Mouse (Mus musculus): ENCODE measurements around the gene Fam25c. TPM values are rescaled to one million over a fixed set of nuclear protein-coding genes. Genes with fewer than 3 reads are reported as not detected.

Gene Fam25c
- polyA plus RNA-seq, 1 experiment = not detected

DNA sequence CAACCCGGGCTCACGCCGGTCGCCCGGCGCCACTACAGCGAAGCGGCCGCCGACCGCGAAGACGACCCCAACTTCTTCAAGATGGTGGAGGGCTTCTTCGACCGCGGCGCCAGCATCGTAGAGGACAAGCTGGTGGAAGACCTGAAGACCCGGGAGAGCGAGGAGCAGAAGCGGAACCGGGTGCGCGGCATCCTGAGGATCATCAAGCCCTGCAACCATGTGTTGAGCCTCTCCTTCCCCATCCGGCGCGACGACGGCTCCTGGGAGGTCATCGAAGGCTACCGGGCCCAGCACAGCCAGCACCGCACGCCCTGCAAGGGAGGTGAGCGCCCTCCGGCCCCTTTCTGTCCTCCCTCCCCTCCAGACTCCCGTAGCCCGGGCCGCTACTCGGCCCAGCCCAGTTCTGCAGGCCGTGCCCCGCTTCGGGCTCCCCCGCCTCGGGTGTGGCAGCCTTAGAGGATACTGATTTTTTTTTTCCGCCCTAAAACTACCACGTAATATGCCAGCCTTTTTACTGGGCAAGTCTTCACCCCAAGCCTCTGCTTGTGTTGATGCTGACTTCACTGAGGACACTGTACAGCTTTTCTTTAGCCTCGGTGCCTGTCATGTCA, 44.1 kb downstream of the Fam25c start:
- Histone ChIP-seq H3K36me3 (ENCODE audit: control insufficient read depth, insufficient read depth, low read length) (peaks cover 6% of the 10 kb centered on the region), H3K27ac (ENCODE audit: insufficient read depth, low read depth, low read length) (peak overlapping the region; percentile 91), H3K27me3 (ENCODE audit: control insufficient read depth, insufficient read depth, low read length) (no peaks in the 10 kb centered on the region), H3K4me1 (ENCODE audit: control insufficient read depth, insufficient read depth, insufficient read length, low read length) (peaks cover 4% of the 10 kb centered on the region; the same call in 1 of the 2 replicates), H3K4me3 (ENCODE audit: low read depth, low read length) (peak overlapping the region; percentile 95)
- TF ChIP-seq CTCF (IDR thresholded peaks at IDR 0.05; ENCODE audit: extremely low read depth, insufficient read length, insufficient replicate concordance, low read depth, low read length) (no peak), POLR2A (IDR thresholded peaks at IDR 0.05; ENCODE audit: low read depth, low read length) (no peak; the same call in 1 of the 2 replicates)
- under 1% methylated on average over 46 of the region's 47 CpGs for WGBS

- Histone ChIP-seq H3K36me3 (ENCODE audit: control insufficient read depth, insufficient read depth, low read length) (peaks cover 6% of the 10 kb centered on the region), H3K27ac (ENCODE audit: insufficient read depth, low read depth, low read length) (peak within 1 kb of the TSS; percentile 95), H3K4me3 (ENCODE audit: low read depth, low read length) (peak within 1 kb of the TSS; percentile 95), H3K4me1 (ENCODE audit: control insufficient read depth, insufficient read depth, insufficient read length, low read length) (peaks cover 4% of the 10 kb centered on the region; the same call in 1 of the 2 replicates), H3K27me3 (ENCODE audit: control insufficient read depth, insufficient read depth, low read length) (no peaks in the 10 kb centered on the region)
- TF ChIP-seq CTCF (IDR thresholded peaks at IDR 0.05; ENCODE audit: extremely low read depth, insufficient read length, insufficient replicate concordance, low read depth, low read length) = no peak
- peak; percentile 90 for TF ChIP-seq POLR2A (IDR thresholded peaks at IDR 0.05; ENCODE audit: low read depth, low read length)
- under 1% methylated on average over 95 of the region's 100 CpGs for WGBS
Observed at GRCm38 (mm10) chr14:34310234-34310965, 44.8 kb downstream of the Fam25c start, which contains the start of the genes Shld2 and Glud1. TSS of gene Shld2 (minus strand) at chr14:34310493. TSS of gene Glud1 (plus strand) at chr14:34310727.

DNA sequence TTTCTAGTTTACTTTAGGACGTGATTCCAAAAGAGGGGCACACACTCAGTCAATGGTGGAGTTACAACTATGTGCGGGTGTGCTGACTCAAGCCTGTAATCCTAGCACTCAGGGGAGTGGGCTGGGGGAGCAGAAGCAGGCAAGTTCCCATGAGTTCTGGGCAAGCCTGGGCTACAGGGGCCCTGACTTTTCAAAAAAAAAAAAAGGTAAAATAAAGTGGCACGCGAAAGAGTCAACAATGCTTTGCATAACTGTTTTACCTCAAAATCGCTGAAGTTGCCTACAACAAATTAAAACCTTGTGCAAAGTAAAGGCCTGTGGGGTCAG, 45.4 kb downstream of the Fam25c start:
- TF ChIP-seq CTCF (IDR thresholded peaks at IDR 0.05; ENCODE audit: extremely low read depth, insufficient read length, insufficient replicate concordance, low read depth, low read length) = no peak
- TF ChIP-seq POLR2A (IDR thresholded peaks at IDR 0.05; ENCODE audit: low read depth, low read length) = no peak
- 9% methylated on average over 5 of the region's 5 CpGs for WGBS

GRCm38 (mm10) chr14:34309266-34309665, 46.0 kb downstream of the Fam25c start:
- TF ChIP-seq CTCF (IDR thresholded peaks at IDR 0.05; ENCODE audit: extremely low read depth, insufficient read length, insufficient replicate concordance, low read depth, low read length) (no peak), POLR2A (IDR thresholded peaks at IDR 0.05; ENCODE audit: low read depth, low read length) (no peak)
- Histone ChIP-seq H3K36me3 (ENCODE audit: control insufficient read depth, insufficient read depth, low read length) (peaks cover 3% of the 10 kb centered on the region; the same call in 1 of the 2 replicates), H3K4me1 (ENCODE audit: control insufficient read depth, insufficient read depth, insufficient read length, low read length) (peaks cover 4% of the 10 kb centered on the region; the same call in 1 of the 2 replicates), H3K4me3 (ENCODE audit: low read depth, low read length) (no peak overlapping the region), H3K27me3 (ENCODE audit: control insufficient read depth, insufficient read depth, low read length) (no peaks in the 10 kb centered on the region), H3K27ac (ENCODE audit: insufficient read depth, low read depth, low read length) (no peak overlapping the region)
- WGBS = 30% methylated on average over 4 of the region's 4 CpGs

More for the DNA sequence above, 45.4 kb downstream of the Fam25c start:
- peaks cover 3% of the 10 kb centered on the region; the same call in 1 of the 2 replicates for H3K36me3 ChIP-seq (ENCODE audit: control insufficient read depth, insufficient read depth, low read length)
- H3K27me3 ChIP-seq (ENCODE audit: control insufficient read depth, insufficient read depth, low read length) = no peaks in the 10 kb centered on the region
- peak overlapping the region; percentile 95 for H3K27ac ChIP-seq (ENCODE audit: insufficient read depth, low read depth, low read length)
- H3K4me3 ChIP-seq (ENCODE audit: low read depth, low read length) = peak overlapping the region; percentile 80
- H3K4me1 ChIP-seq (ENCODE audit: control insufficient read depth, insufficient read depth, insufficient read length, low read length) = peaks cover 4% of the 10 kb centered on the region; the same call in 1 of the 2 replicates

GRCm38 (mm10) chr14:34303265-34303680, 52.0 kb downstream of the Fam25c start:
- Histone ChIP-seq H3K36me3 (ENCODE audit: control insufficient read depth, insufficient read depth, low read length) (no peaks in the 10 kb centered on the region), H3K4me1 (ENCODE audit: control insufficient read depth, insufficient read depth, insufficient read length, low read length) (peaks cover 29% of the 10 kb centered on the region; the same call in 1 of the 2 replicates), H3K27ac (ENCODE audit: insufficient read depth, low read depth, low read length) (peak overlapping the region; percentile 77), H3K27me3 (ENCODE audit: control insufficient read depth, insufficient read depth, low read length) (no peaks in the 10 kb centered on the region), H3K4me3 (ENCODE audit: low read depth, low read length) (no peak overlapping the region)
- TF ChIP-seq CTCF (IDR thresholded peaks at IDR 0.05; ENCODE audit: extremely low read depth, insufficient read length, insufficient replicate concordance, low read depth, low read length) (no peak), POLR2A (IDR thresholded peaks at IDR 0.05; ENCODE audit: low read depth, low read length) (no peak)
- 20% methylated on average over 5 of the region's 5 CpGs for WGBS

- WGBS = 33% methylated on average over 5 of the region's 5 CpGs
- peak overlapping the region; percentile 79 for H3K27ac ChIP-seq (ENCODE audit: insufficient read depth, low read depth, low read length)
- no peaks in the 10 kb centered on the region for H3K27me3 ChIP-seq (ENCODE audit: control insufficient read depth, insufficient read depth, low read length)
- H3K4me3 ChIP-seq (ENCODE audit: low read depth, low read length) = no peak overlapping the region
- no peaks in the 10 kb centered on the region for H3K36me3 ChIP-seq (ENCODE audit: control insufficient read depth, insufficient read depth, low read length)
- TF ChIP-seq CTCF (IDR thresholded peaks at IDR 0.05; ENCODE audit: extremely low read depth, insufficient read length, insufficient replicate concordance, low read depth, low read length) (no peak), POLR2A (IDR thresholded peaks at IDR 0.05; ENCODE audit: low read depth, low read length) (no peak)
- peaks cover 30% of the 10 kb centered on the region; the same call in 1 of the 2 replicates for H3K4me1 ChIP-seq (ENCODE audit: control insufficient read depth, insufficient read depth, insufficient read length, low read length)
Observed at GRCm38 (mm10) chr14:34302681-34303242, 52.5 kb downstream of the Fam25c start.

Other genes starting within 250 kb of the Fam25c start
- gene Npy4r, start 202.9 kb downstream of the Fam25c start, polyA plus RNA-seq (2012; rRNA removed) = 0.14 and 0.91 TPM in 2 replicates
- gene Gprin2, start 153.8 kb downstream of the Fam25c start, polyA plus RNA-seq (2012; rRNA removed) = 0.05 and 0.23 TPM in 2 replicates
- gene Syt15, start 135.8 kb downstream of the Fam25c start, polyA plus RNA-seq (2012; rRNA removed) = 3.1 and 3.2 TPM in 2 replicates
- gene Shld2, start 44.9 kb downstream of the Fam25c start, polyA plus RNA-seq (2012; rRNA removed) = 0.19 and 0.79 TPM in 2 replicates
- 33.8 and 223 TPM in 2 replicates for gene Glud1, start 44.7 kb downstream of the Fam25c start, polyA plus RNA-seq (2012; rRNA removed)
- 4.4 and 4.8 TPM in 2 replicates for gene Sncg, start 19.4 kb upstream of the Fam25c start, polyA plus RNA-seq (2012; rRNA removed)
- 3.5 and 5.5 TPM in 2 replicates for gene Mmrn2, start 20.0 kb upstream of the Fam25c start, polyA plus RNA-seq (2012; rRNA removed)
- 2.4 and 3.3 TPM in 2 replicates for gene Bmpr1a, start 147.9 kb upstream of the Fam25c start, polyA plus RNA-seq (2012; rRNA removed)
- not detected in 2 replicates for gene 9230112D13Rik, start 167.4 kb upstream of the Fam25c start, polyA plus RNA-seq (2012; rRNA removed)
- 29.9 and 102 TPM in 2 replicates for gene Ldb3, start 233.2 kb upstream of the Fam25c start, polyA plus RNA-seq (2012; rRNA removed)
- not detected in 2 replicates for gene Opn4, start 244.7 kb upstream of the Fam25c start, polyA plus RNA-seq (2012; rRNA removed)

All from small intestine, adult 2 months (tissue).